Mouse (Mus musculus) lung, embryonic 14.5 days (tissue): ENCODE results near the gene Syn3. TPM values are rescaled to one million over a fixed set of nuclear protein-coding genes. Genes with fewer than 3 reads are reported as not detected.

ENCODE experiments used
- ATAC-seq: fragments of 200-750 bp; cut with Nextera tagmentation; 2 replicates; pipeline ENCODE4 v1.8.0; 2017; ENCODE audit warnings: mild to moderate bottlenecking, moderate TSS enrichment, moderate library complexity; ENCODE audit not compliant: insufficient read depth
- DNase-seq: peaks from one replicate; pipeline ENCODE4 v3.0.0-alpha.2; 2015
- H3K27ac ChIP-seq: fragments of 300-500 bp; sonication (generic); 2 replicates; pipeline ENCODE4 v1.5.1; 2014; ENCODE audit warnings: low read depth, mild to moderate bottlenecking, moderate library complexity
- H3K27me3 ChIP-seq: fragments of 300-500 bp; sonication (generic); 2 replicates; pipeline ENCODE4 v1.6.1; 2014; ENCODE audit warnings: low read length, control low read depth; ENCODE audit not compliant: insufficient read depth
- H3K36me3 ChIP-seq: fragments of 300-500 bp; sonication (generic); 2 replicates; pipeline ENCODE4 v1.6.1; 2014; ENCODE audit warnings: control low read depth; ENCODE audit not compliant: insufficient read depth
- H3K4me1 ChIP-seq: fragments of 300-500 bp; sonication (generic); 2 replicates; pipeline ENCODE4 v1.6.1; 2014; ENCODE audit warnings: antibody characterized with exemption, control low read depth; ENCODE audit not compliant: insufficient read depth
- H3K4me2 ChIP-seq: fragments of 300-500 bp; sonication (generic); 2 replicates; pipeline ENCODE4 v1.6.1; 2014; ENCODE audit warnings: mild to moderate bottlenecking
- H3K4me3 ChIP-seq: fragments of 300-500 bp; sonication (generic); 2 replicates; pipeline ENCODE4 v1.5.1; 2014; ENCODE audit warnings: low read depth, low read length
- H3K9ac ChIP-seq: fragments of 300-500 bp; sonication (generic); 2 replicates; pipeline ENCODE4 v1.6.1; 2014
- H3K9me3 ChIP-seq: fragments of 300-500 bp; sonication (generic); 2 replicates; pipeline ENCODE4 v1.6.1; 2016; ENCODE audit warnings: low read depth, low read length, control low read depth
- CTCF ChIP-seq: IDR thresholded peaks from 2 replicates; pipeline ENCODE4 v1.5.1; 2016; ENCODE audit warnings: antibody characterized with exemption, low read depth
- WGBS: fragments of 180-500 bp; shearing (Covaris S2); extraction: QIAGEN DNeasy Blood & Tissue Kit; methylation state at CpG from one replicate; pipeline ENCODE4 v1.1.7; 2014; 5-methylcytosine and 5-hydroxymethylcytosine counted together
- polyA plus RNA-seq: library from polyadenylated mRNA; unstranded; fragments of >200 nt; fragmentation: Nextera tagmentation; extraction: Ambion mirVana; gene quantifications from 2 replicates; pipeline ENCODE4 v1.2.1, GENCODE M21; 2014

The Syn3 gene
- polyA plus RNA-seq, 1 experiment from 2014 or later: 2.4 TPM

DNA sequence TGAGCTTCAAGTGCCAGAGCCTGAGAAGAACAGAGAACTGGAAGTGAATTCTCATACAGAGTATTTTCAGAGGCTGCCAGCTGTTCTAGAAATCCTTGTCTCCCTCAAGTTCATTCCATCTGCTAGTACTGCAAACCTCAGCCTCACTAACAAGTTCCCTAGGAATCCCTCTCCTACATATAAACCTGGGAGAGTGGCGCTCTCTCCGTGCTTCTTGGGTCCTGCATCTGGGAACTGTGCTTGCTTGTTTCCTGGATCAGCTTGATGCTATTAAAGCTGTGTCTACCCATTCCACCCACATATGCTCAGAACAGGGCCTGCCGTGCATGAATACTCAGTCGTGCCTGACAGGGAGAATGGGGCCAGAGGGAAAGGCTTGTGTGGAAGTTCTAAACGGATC, 5.6 kb downstream of the Syn3 start:
- Histone ChIP-seq H3K9ac (no peak overlapping the region), H3K9me3 (no peaks in the 10 kb centered on the region), H3K4me2 (no peak overlapping the region), H3K27me3 (no peaks in the 10 kb centered on the region), H3K27ac (no peak overlapping the region), H3K4me1 (peaks cover 6% of the 10 kb centered on the region), H3K4me3 (no peak overlapping the region), H3K36me3 (no peaks in the 10 kb centered on the region)
- WGBS: 81% methylated on average over 5 of the region's 5 CpGs
- no peak for ATAC-seq
- no peak for TF ChIP-seq CTCF
- DNase-seq: no peak

DNA sequence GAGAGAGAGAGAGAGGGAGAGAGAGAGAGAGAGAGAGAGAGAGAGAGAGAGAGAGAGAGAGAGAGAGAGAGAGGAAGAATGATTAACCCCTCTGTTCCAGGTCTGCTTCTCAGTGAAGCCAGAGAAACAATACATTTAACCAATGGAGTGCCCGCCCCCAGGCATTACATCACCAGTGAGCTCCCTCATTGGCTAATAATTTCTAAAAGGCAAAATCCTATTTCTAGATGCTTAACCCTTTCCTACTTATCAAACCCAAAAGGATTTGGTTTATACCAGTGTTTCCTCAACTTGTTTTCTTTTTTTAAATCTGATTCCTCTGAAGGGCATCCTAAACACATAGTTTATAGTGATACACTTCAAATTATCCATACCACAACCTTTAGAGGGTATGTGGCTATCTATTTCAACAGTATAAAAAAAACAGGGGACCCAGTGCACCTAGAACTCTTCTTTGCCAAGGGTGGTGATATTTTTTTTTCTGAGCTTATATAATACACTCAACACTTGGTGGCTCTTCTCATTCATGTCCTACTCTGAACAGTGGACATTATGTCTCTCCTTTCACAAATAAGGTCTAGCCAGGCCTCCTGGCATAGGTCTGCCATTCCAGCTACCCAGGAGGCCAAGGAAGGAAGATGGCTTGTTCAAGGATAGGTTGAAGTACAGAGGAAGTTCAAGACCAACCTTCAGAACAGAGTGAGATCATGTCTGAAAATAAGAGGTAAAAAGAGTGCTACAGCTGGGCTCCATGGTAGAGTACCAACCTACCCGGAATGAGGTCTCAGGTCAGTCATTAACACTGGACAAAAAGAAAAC, 6.4 kb downstream of the Syn3 start:
- Histone ChIP-seq H3K9me3 (no peaks in the 10 kb centered on the region), H3K4me2 (peak overlapping the region; percentile 16; the same call in 1 of the 2 replicates), H3K36me3 (no peaks in the 10 kb centered on the region), H3K4me1 (no peaks in the 10 kb centered on the region), H3K27ac (no peak overlapping the region), H3K9ac (no peak overlapping the region), H3K27me3 (no peaks in the 10 kb centered on the region), H3K4me3 (no peak overlapping the region)
- DNase-seq: peak; percentile 65
- peak; percentile 70 for ATAC-seq
- 44% methylated on average over 2 of the region's 2 CpGs for WGBS
- no peak for TF ChIP-seq CTCF

DNA sequence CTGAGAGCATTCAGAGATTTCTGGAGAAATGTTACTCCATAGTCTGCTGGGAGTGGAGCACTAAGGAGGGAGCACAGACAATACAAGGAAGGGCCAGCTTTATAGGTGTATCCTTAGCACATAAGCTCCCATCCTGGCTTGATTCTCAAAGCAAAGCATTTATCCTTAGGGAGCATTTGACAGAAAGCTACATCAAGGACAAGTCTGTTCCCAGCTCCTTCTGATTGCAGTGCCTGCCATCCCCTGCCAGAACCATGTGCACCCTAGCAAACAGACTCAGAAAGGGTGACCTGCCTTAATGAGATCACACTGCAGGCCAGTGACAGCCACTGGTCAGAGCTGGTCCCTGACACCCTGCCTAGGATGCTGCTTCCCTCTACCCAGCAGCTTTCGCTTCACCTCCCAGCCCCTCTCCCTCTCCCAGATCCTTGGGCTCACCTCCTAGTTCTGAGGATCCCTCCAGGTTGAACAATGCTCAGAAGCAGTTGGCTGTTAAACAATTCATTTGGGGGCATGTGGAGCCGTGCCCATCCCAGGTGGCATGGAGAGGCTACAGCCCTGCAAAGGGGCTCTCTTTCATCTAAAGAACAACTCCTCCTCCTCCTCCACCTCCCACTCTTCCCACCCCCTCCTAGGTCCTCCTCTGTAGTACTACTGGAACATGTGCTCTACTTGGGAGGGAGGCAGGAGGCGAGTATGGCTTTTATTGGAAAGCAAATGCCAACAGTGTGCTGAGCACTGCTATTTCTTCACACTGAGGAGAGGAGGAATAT, 7.2 kb downstream of the Syn3 start:
- Histone ChIP-seq H3K4me2 (peak overlapping the region; percentile 16), H3K9me3 (no peaks in the 10 kb centered on the region), H3K4me1 (no peaks in the 10 kb centered on the region), H3K27ac (no peak overlapping the region), H3K4me3 (no peak overlapping the region), H3K36me3 (no peaks in the 10 kb centered on the region), H3K9ac (no peak overlapping the region), H3K27me3 (no peaks in the 10 kb centered on the region)
- peak; percentile 73 for ATAC-seq
- no peak for TF ChIP-seq CTCF
- DNase-seq: peak; percentile 7
- WGBS: 17% methylated on average over 3 of the region's 3 CpGs

DNA sequence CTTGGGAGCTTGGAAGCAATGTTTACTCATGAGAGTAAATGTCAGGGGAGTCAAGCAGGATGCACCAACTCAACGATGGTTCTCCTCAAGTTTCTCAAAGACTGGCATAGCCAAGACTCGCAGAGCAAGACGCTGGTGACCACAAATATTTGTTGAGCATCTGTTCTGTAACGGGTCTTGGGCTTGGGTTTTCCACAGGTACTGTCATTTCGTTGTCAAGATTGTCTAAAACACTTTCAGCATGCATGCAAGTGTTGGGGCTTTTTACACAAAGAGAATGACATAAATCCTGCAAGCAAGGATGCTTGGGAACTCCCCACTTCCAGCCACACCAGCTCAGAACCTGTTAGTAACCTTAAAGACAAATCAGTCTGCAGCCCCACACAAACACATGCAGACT, 10.2 kb downstream of the Syn3 start:
- no peak for ATAC-seq
- DNase-seq: no peak

DNA sequence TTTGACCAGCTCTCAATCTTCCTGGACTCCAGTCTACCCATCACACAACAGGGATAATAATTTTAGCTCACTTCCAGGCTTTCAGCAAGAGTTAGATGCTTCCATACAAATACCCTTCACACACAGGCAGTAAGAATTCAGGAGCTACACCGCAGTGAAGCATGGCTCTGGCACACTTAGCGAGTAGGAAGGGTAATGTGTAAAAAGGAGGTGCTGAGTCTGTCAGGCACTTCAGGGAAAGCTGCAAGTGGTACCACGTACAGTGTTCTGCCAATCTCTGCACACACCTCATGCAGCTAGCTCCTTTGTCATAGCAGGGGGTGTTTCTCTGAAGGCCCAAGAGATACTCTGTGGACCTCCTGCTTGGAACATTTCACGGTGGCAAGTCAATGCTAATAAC, 12.7 kb downstream of the Syn3 start:
- Histone ChIP-seq H3K4me2 (no peak overlapping the region), H3K9me3 (no peaks in the 10 kb centered on the region), H3K4me1 (no peaks in the 10 kb centered on the region), H3K27me3 (no peaks in the 10 kb centered on the region), H3K9ac (no peak overlapping the region), H3K27ac (no peak overlapping the region), H3K4me3 (no peak overlapping the region), H3K36me3 (no peaks in the 10 kb centered on the region)
- WGBS: 67% methylated on average over 4 of the region's 4 CpGs
- ATAC-seq: no peak
- no peak for DNase-seq
- TF ChIP-seq CTCF: no peak

More for the DNA sequence above, 10.2 kb downstream of the Syn3 start:
- no peak overlapping the region for H3K9ac ChIP-seq
- no peak overlapping the region for H3K27ac ChIP-seq
- WGBS: 65% methylated on average over 5 of the region's 5 CpGs
- no peaks in the 10 kb centered on the region for H3K36me3 ChIP-seq
- no peaks in the 10 kb centered on the region for H3K27me3 ChIP-seq
- TF ChIP-seq CTCF: no peak
- no peak overlapping the region for H3K4me3 ChIP-seq
- H3K4me2 ChIP-seq: no peak overlapping the region
- no peaks in the 10 kb centered on the region for H3K9me3 ChIP-seq
- H3K4me1 ChIP-seq: no peaks in the 10 kb centered on the region

DNA sequence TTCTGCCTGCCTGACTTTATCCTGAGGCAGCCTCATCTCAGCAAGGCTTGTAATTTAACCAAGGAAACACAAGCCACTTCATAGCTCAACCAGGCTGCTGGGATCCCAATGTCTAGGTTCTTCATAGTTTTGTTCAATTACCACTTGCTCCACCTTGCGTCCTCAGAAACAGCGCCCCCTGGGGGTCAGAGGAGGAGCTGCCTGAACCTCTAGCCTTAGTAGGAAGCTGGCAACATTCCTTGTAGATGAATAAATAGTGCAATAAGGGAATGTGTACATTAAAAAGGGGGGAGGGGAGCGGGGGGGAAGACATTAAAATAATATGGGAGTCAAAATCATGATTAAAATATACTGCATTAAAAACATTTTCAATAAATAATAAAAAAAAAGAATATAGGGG, 14.7 kb downstream of the Syn3 start:
- WGBS: 20% methylated on average over 3 of the region's 3 CpGs
- DNase-seq: peak; percentile 55

DNA sequence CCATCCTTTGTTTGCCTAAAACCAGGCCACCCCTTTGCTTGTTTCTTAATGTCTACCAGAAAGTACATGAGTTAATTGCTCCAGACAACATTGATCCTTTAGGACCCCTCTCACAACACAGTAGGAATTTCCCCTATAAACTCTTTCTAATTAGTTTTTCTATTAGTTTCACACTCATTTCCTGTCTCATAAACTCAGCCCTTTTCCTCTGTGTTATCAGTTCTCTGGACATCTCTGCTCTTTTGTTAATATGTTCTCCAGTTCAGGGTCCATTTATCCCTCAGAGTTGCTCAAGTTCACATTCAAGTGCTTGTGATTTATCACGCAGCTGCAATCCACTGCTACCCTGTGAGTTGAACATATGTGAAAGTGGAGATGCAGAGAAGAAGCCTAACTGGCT, 16.2 kb downstream of the Syn3 start:
- no peak for TF ChIP-seq CTCF
- H3K27me3 ChIP-seq: no peaks in the 10 kb centered on the region
- peak; percentile 20 for DNase-seq
- H3K4me1 ChIP-seq: no peaks in the 10 kb centered on the region
- H3K9ac ChIP-seq: no peak overlapping the region
- no peaks in the 10 kb centered on the region for H3K36me3 ChIP-seq
- H3K9me3 ChIP-seq: no peaks in the 10 kb centered on the region
- no peak overlapping the region for H3K4me3 ChIP-seq
- ATAC-seq: no peak
- 19% methylated on average over 1 of the region's 1 CpGs for WGBS
- no peak overlapping the region for H3K27ac ChIP-seq
- H3K4me2 ChIP-seq: no peak overlapping the region

More for the DNA sequence above, 14.7 kb downstream of the Syn3 start:
- Histone ChIP-seq H3K36me3 (no peaks in the 10 kb centered on the region), H3K9ac (no peak overlapping the region), H3K4me2 (no peak overlapping the region), H3K4me1 (no peaks in the 10 kb centered on the region), H3K27me3 (no peaks in the 10 kb centered on the region), H3K4me3 (no peak overlapping the region), H3K9me3 (no peaks in the 10 kb centered on the region), H3K27ac (no peak overlapping the region)
- ATAC-seq: no peak
- peak; percentile 68 for TF ChIP-seq CTCF
